Mouse (Mus musculus): ENCODE results near the gene Raph1. TPM values are rescaled to one million over a fixed set of nuclear protein-coding genes. Genes with fewer than 3 reads are reported as not detected.

The Raph1 gene
- 6.0 TPM in 2 replicates for polyA plus RNA-seq (2015; fragmentation: Nextera tagmentation; extraction: Ambion mirVana)

DNA sequence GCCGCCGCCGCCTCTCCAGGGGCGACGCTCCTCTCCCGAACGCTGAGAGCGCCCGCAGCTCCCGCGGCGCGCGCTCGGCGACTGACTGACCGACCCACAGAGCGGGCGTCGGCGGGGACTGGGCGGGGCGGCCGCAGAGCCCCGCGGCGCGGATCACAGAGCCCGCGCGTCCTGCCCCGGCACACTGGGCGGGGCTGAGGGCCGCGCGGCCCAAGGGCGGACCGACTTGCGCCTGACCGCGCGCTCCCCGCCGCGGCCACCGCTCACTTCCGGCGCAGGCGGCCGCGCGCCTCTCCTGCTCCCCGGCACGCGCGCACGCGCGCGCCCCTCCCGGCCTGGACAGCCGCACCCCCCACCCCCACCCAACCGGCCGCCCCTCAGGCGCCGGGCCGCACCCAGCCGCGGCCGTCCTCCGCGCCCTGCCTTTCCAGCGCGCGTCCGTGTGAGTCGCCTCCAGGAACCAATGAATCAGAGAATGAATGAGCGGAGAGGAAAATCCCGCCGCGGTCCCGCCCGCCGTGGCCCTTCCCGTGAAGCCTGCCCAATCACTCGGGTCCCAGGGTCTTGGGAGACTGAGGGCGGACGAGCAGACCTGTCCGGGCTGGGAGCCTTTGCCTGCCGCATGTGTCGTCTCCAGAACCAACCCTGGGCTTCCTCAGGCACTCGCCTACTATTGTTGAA, at the start of gene Raph1:
Raph1 (minus strand) TSS at position 474 of the 681 bp plus-strand sequence.

Other genes starting within 250 kb of the Raph1 start
- gene Cyp20a1, start 223.8 kb downstream of the Raph1 start, polyA plus RNA-seq (2015; fragmentation: Nextera tagmentation; extraction: Ambion mirVana) = 10.7 and 13.8 TPM in 2 replicates
- gene Abi2, start 157.5 kb downstream of the Raph1 start, polyA plus RNA-seq (2015; fragmentation: Nextera tagmentation; extraction: Ambion mirVana) = 4.2 and 5.3 TPM in 2 replicates
- 0.21 and 0.31 TPM in 2 replicates for gene Cd28, start 149.7 kb upstream of the Raph1 start, polyA plus RNA-seq (2015; fragmentation: Nextera tagmentation; extraction: Ambion mirVana)

Measured in spleen, postnatal 0 days (tissue).